Mouse (Mus musculus): ENCODE data around the gene Smdt1. TPM values are rescaled to one million over a fixed set of nuclear protein-coding genes. Genes with fewer than 3 reads are reported as not detected.

Smdt1 gene
- 89.7 to 104 TPM (median 94.2 TPM) in 4 replicates for total RNA-seq (2023)

DNA sequence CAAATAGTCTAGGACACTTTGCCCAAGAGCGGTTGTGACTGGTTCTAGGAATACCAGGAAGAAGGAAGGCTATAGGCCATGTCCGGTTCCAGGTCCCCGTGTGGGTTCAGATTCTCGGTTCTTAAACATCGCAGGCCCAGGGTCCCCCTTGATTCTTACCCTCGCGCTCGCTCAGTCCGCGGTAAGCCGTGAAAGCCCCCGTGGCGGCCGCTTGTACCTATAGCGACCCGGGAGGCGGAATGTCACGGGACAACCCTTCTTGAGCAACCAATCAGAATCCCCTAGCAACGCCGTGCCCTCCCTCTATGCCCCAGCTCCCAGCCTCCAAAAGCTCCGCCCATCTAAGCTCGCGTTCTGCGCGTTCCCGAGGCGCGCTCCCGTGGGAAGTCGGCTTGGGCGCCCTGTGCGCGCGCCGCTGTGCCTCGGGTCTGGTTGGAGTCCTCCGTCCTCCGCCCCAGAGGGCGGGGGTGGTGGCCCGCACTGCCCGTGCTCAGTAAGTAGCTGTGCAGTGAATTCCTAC, at the start of gene Smdt1, which contains the start of the genes Naga and Pheta2:
Smdt1 (plus strand) TSS at position 367 of the 520 bp plus-strand sequence.
Naga (minus strand) TSS at position 333 of the 520 bp plus-strand sequence.
Pheta2 (plus strand) TSS at position 350 of the 520 bp plus-strand sequence.

DNA sequence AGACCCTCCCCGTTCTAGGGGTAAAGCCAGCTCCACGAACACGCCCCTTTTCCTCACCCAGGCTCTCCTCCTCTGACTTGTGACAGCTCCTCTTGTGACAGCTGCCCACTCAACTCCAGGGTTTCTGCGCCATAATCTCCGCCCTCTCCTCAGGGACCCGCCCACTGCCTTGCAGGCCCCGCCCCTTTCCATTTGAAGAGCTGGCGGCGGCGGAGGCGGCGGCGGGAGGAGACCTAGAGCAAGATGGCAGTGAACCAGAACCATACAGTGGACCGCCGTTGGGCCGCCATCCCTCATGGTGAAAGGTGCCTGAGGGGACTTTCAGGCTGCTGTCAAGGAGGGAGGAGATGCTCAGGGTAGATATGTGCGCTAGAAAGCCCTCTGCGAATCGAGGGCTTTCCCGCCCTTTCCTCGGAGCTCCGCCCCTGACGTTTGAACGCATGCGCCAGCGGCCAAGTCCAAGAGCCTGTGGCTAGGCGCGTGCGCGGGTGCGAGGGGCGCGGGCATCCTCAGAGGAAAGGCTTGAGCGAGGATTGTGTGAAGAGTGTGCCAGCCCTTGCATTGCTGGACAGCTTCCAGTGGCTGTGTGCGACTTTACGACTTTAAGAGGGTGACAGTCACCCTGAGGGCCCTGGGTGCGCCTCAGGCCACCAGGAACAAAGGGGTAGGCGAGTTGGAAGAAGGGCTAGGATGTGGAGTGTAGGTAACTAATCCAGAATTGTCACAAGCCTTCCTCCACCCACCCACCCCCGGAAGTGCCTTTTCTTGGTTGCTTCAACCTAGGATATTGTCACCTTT, 39.8 kb upstream of the Smdt1 start, which contains the start of gene Wbp2nl:
Wbp2nl (plus strand) TSS at position 191 of the 798 bp plus-strand sequence.

DNA sequence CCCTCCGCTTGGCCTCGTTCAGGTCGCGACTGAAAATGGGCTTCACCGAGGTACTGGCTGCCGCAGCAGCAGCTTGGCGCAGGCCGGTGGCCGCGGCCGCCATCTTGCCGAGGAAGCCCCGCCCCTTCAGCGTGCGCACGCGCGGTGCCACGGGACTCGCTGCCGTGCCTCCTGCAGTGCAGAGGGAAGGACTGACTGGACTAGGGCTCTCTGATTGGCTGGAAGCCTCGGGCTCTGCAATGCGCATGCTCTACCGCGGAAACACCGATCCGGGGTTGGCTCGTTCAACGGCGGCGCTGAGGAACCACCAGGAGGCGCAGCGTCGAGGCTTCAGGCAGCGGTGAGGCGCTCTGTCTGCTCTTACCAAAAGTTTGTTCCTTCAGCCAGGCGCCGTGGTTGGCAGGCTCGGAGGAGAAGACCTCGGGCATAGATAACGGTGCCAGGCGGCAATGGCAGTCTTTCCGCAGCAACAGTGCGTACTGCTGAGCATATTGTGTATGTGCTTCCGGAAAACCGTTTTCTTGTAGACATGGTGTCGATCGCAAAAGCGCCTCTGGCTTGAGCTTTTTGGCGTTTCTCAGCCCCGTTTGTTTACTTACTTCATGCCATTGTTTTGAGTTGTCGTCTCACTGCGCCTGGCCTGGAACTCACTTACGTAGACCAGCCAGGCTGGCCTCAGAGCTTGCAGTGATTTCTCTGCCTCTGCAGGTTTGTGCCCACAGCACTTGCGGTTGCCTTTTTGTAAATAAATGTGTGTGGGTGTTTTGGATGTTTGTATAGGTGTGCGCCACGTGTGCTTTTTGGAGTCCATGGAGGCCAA, 15.6 kb downstream of the Smdt1 start, which contains the start of gene Ndufa6:
Ndufa6 (minus strand) TSS at position 197 of the 820 bp plus-strand sequence.

DNA sequence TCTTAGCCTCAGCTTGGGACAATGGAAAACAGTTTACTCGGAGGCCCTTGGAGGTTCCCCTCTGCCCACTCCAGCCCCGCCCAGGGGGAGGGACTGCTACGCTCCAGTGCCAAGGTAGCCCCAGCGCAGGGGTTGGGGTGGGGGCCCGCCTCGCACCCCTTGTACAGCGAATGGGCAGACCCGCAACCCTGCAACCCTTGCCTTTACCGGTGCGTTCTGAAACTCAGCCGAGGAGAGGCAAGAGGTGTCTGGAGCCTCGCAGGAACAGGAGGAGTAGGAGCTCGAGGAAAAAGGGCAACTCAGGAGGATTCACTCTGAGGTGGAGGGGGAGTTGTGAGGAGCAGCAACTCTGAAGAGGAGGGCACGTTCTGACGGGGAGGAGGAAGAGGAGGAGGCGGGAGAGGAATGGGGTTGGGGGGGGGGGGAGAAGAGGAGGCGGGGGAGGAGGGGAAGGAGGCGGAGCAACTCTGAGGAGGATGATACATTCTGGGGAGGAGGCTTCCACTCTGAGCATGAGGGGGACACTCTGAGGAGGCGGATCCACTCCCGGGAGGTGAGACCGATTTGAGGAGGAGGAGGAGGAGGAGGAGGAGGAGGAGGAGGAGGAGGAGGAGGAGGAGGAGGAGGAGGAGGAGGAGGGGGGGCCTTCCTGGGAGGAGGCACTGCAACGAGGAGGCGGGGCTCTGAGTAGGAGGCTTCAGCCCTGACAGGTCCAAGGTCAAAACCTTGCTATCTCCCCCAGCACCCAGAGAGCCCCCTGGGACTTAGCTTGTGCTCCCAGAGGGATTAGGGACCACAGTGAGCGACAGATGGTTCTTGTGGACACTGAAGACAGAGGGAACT, 41.3 kb downstream of the Smdt1 start, which contains the start of gene Cyp2d22:
Cyp2d22 (minus strand) TSS at position 390 of the 843 bp plus-strand sequence.

DNA sequence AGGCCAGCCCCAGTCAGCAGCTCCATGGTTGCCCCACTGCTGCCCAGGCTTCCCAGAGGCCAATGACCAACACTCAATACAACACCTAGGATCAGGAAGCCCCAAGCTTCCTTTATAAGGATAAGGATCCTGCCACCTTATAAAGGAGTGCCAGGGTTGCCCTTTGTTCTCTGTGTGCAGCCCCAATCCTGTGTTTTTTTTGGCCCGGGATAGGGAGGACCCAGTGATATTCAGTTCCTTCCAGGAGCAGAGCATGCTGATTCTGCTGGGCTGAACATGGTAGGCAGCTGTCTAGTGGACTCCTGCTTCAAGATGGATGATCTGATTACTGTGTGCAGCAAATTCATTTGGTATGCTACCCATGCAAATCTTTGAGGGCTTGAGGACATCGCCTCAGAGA, 55.2 kb downstream of the Smdt1 start, which contains the start of gene Cyp2d11:
Cyp2d11 (minus strand) TSS at position 101 of the 400 bp plus-strand sequence.

Other genes with a start within 250 kb of the Smdt1 start
- 56.8 to 62.5 TPM (median 61.3 TPM) in 4 replicates for gene Ccdc134, start 211.0 kb upstream of the Smdt1 start, total RNA-seq (2023)
- gene Srebf2, start 191.8 kb upstream of the Smdt1 start, total RNA-seq (2023) = 225 to 235 TPM (median 230 TPM) in 4 replicates
- 5.3 to 9.3 TPM (median 6.8 TPM) in 4 replicates for gene Shisa8, start 126.1 kb upstream of the Smdt1 start, total RNA-seq (2023)
- 282 to 319 TPM (median 304 TPM) in 4 replicates for gene Tnfrsf13c, start 114.6 kb upstream of the Smdt1 start, total RNA-seq (2023)
- gene Cenpm, start 94.2 kb upstream of the Smdt1 start, total RNA-seq (2023) = 1.3 to 4.6 TPM (median 1.4 TPM) in 3 of 4 replicates, not detected in the other
- gene 1500009C09Rik, start 86.6 kb upstream of the Smdt1 start, total RNA-seq (2023) = 0.36 TPM in 1 of 4 replicates, not detected in the others
- gene Sept3, start 64.1 kb upstream of the Smdt1 start, total RNA-seq (2023) = 0.21 TPM in 1 of 4 replicates, not detected in the others
- not detected in 4 replicates for gene Wbp2nl, start 40.0 kb upstream of the Smdt1 start, total RNA-seq (2023)
- gene Naga, start within 50 bp of the Smdt1 start, total RNA-seq (2023) = 55.4 to 59.8 TPM (median 57.8 TPM) in 4 replicates
- gene Pheta2, start within 50 bp of the Smdt1 start, total RNA-seq (2023) = 2.2 TPM in 1 of 4 replicates, not detected in the others
- 97.1 to 115 TPM (median 103 TPM) in 4 replicates for gene Ndufa6, start 15.4 kb downstream of the Smdt1 start, total RNA-seq (2023)
- gene Cyp2d22, start 41.3 kb downstream of the Smdt1 start, total RNA-seq (2023) = 5.5 to 10.3 TPM (median 9.3 TPM) in 4 replicates
- not detected in 4 replicates for gene Cyp2d11, start 55.1 kb downstream of the Smdt1 start, total RNA-seq (2023)
- gene Cyp2d10, start 68.2 kb downstream of the Smdt1 start, total RNA-seq (2023) = not detected in 4 replicates
- gene Cyp2d9, start 94.5 kb downstream of the Smdt1 start, total RNA-seq (2023) = not detected in 4 replicates
- not detected in 4 replicates for gene Cyp2d12, start 216.1 kb downstream of the Smdt1 start, total RNA-seq (2023)

Measured in B cell, adult 62 days (primary cell).